Mouse (Mus musculus) midbrain, embryonic 10.5 days (tissue): ENCODE measurements around the gene Polr3c. TPM values are rescaled to one million over a fixed set of nuclear protein-coding genes. Genes with fewer than 3 reads are reported as not detected.

ENCODE experiments used
- DNase-seq: peaks from one replicate; pipeline ENCODE4 v3.0.0-alpha.2; 2017; ENCODE audit warnings: low spot score
- H3K27ac ChIP-seq: fragments of 300-500 bp; sonication (generic); replicated peaks from 2 replicates; pipeline ENCODE4 v1.5.1; 2016; ENCODE audit warnings: mild to moderate bottlenecking
- H3K27me3 ChIP-seq: fragments of 300-500 bp; sonication (generic); 2 replicates; pipeline ENCODE4 v1.6.1; 2016; ENCODE audit warnings: low read depth, mild to moderate bottlenecking; ENCODE audit not compliant: poor library complexity, severe bottlenecking
- H3K36me3 ChIP-seq: fragments of 300-500 bp; sonication (generic); 2 replicates; pipeline ENCODE4 v1.6.1; 2016; ENCODE audit warnings: mild to moderate bottlenecking, moderate library complexity
- H3K4me1 ChIP-seq: fragments of 300-500 bp; sonication (generic); 2 replicates; pipeline ENCODE4 v1.6.1; 2016
- H3K4me3 ChIP-seq: fragments of 300-500 bp; sonication (generic); 2 replicates; pipeline ENCODE4 v1.5.1; 2016; ENCODE audit warnings: mild to moderate bottlenecking, moderate library complexity
- H3K9me3 ChIP-seq: fragments of 300-500 bp; sonication (generic); replicated peaks from 2 replicates; pipeline ENCODE4 v1.6.1; 2016; ENCODE audit warnings: mild to moderate bottlenecking
- WGBS: fragments of 180-500 bp; shearing (Covaris S2); methylation state at CpG from one replicate; pipeline ENCODE4 v1.1.7; 2016; 5-methylcytosine and 5-hydroxymethylcytosine counted together
- polyA plus RNA-seq: library from polyadenylated mRNA; unstranded; fragments of >200 nt; fragmentation: Nextera tagmentation; extraction: Ambion mirVana; gene quantifications from 2 replicates; pipeline ENCODE4 v1.2.1, GENCODE M21; 2016

The Polr3c gene
- polyA plus RNA-seq, 1 experiment from 2014 or later, result 47.0 TPM

DNA sequence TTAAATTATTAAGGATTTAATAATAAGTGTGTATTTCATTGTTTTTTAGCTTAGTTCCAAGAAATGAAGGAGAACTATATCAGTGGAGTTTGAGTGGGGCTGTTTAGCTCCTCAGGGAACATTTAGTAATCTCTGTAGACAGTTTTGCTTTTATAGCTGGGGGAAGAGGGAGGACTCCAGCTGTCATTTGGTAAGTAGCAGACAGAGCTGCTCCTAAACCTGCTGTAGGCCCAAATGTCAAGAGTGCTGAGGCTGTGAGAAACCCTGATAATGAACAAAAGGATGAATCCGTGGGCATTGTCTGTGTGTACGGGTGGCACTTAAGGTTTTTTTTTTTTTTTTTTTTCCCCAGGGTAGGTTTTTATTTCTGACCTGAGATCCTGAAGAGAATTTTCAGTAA lies 7.8 kb upstream of the Polr3c start:
- 83% methylated on average over 2 of the region's 2 CpGs for WGBS
- Histone ChIP-seq H3K4me3 (no peak overlapping the region), H3K4me1 (peaks cover 10% of the 10 kb centered on the region)

GRCm38 (mm10) chr3:96733984-96734383 lies 6.6 kb upstream of the Polr3c start:
- Histone ChIP-seq H3K27ac (no peak overlapping the region), H3K36me3 (no peaks in the 10 kb centered on the region), H3K4me3 (no peak overlapping the region), H3K4me1 (peaks cover 17% of the 10 kb centered on the region), H3K27me3 (no peaks in the 10 kb centered on the region), H3K9me3 (no peaks in the 10 kb centered on the region)
- 95% methylated on average over 1 of the region's 1 CpGs for WGBS
- DNase-seq, result no peak

More for the DNA sequence above, 7.8 kb upstream of the Polr3c start:
- no peak for DNase-seq
- no peaks in the 10 kb centered on the region for H3K9me3 ChIP-seq
- no peak overlapping the region for H3K27ac ChIP-seq
- no peaks in the 10 kb centered on the region for H3K36me3 ChIP-seq
- no peaks in the 10 kb centered on the region for H3K27me3 ChIP-seq

DNA sequence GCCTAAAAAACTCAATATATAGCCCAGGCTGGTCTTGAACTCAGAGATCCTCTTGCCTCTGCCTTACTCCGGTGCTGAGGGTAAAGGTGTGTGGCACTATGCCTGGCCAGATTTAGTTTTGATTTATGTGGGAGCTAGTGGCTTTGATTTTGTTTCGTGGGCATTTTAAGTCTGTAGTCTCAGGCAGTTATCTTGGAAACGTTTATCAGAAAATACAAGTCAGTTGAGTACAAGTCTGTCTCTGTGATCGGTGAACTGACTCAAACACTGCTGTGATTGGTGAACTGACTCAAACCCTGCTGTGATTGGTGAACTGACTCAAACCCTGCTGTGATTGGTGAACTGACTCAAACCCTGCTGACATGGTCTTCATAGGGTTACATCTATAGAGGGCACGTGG lies 3.4 kb upstream of the Polr3c start:
- Histone ChIP-seq H3K4me3 (no peak overlapping the region), H3K36me3 (no peaks in the 10 kb centered on the region), H3K27ac (no peak overlapping the region), H3K27me3 (no peaks in the 10 kb centered on the region), H3K4me1 (peaks cover 37% of the 10 kb centered on the region), H3K9me3 (no peaks in the 10 kb centered on the region)
- WGBS, result 75% methylated on average over 5 of the region's 5 CpGs
- no peak for DNase-seq

GRCm38 (mm10) chr3:96729403-96729784 lies 2.0 kb upstream of the Polr3c start:
- Histone ChIP-seq H3K4me1 (peaks cover 37% of the 10 kb centered on the region), H3K27ac (no peak overlapping the region), H3K4me3 (no peak overlapping the region), H3K36me3 (peaks cover 6% of the 10 kb centered on the region; the same call in 1 of the 2 replicates), H3K9me3 (no peaks in the 10 kb centered on the region), H3K27me3 (no peaks in the 10 kb centered on the region)
- DNase-seq, result no peak
- WGBS, result 73% methylated on average over 3 of the region's 3 CpGs

DNA sequence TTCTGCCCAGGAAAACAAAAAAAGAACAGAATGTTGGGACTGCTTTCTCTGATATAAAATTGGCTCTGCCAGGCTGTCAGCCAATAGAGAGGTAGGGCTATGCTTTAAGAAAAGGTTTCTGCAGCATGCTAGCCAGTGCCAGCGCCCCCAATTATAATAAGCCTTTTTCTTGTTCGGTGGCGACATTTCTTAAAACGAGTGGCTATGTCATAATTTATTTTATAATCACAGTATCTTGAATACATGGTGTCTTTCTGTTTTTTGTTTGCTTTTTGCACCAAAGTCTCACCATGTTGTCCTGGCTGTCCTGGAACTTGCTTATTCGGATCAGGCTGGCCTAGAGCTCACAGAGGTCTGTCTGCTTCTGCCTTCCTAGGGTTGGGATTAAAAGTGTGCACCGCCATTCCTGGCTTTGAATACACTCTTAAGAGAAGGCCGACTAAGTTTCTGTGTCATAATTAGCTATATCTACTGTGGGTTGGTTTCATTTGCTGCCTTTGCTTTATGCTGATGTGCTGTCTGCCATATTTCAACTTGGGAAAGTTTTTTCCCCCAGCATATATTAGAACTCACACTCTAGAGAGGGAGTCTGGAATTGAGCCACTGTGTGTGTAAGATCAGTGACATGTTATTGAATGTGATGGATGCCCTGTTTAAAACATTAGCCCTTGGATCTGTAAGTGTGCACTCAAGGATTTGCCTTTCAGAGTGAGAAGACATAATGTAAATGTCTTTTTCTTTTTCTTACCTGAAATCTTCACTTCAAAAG lies 1.4 kb upstream of the Polr3c start:
- 51% methylated on average over 7 of the region's 7 CpGs for WGBS
- DNase-seq, result no peak
- no peaks in the 10 kb centered on the region for H3K9me3 ChIP-seq
- H3K4me1 ChIP-seq, result peaks cover 37% of the 10 kb centered on the region
- 0 out of 2 replicates have a peak overlapping the region, but pooled peaks have one; percentile 91 for H3K27ac ChIP-seq
- H3K4me3 ChIP-seq, result peak overlapping the region; percentile 92
- H3K36me3 ChIP-seq, result peaks cover 10% of the 10 kb centered on the region
- H3K27me3 ChIP-seq, result no peaks in the 10 kb centered on the region

- WGBS, result under 1% methylated on average over 42 of the region's 42 CpGs
- Histone ChIP-seq H3K9me3 (no peaks in the 10 kb centered on the region), H3K27me3 (no peaks in the 10 kb centered on the region), H3K36me3 (peaks cover 18% of the 10 kb centered on the region), H3K27ac (peak overlapping the region; percentile 91), H3K4me3 (peak overlapping the region; percentile 92), H3K4me1 (peaks cover 37% of the 10 kb centered on the region)
- DNase-seq, result no peak
Observed at GRCm38 (mm10) chr3:96727828-96728633, 603 bp upstream of the Polr3c start.

DNA sequence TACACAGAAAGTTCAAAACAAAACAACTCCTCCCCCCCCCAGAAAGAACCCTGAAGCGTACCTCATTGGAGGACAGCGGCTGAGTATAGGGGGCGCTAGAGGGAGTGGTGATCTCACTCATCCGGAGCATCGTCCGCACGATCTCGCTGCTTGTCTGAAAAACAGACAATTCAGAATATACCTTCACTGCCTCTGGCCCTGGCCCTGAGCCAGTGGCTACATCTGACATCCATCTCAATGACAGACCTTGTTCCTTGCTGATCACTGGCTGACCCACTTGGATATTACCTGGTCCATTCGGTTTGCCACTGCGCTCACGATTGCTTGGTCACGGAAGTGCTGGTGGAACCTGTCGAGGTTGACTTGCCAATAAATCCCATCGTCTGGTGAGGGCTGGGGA lies 8.3 kb downstream of the Polr3c start:
- DNase-seq, result peak; percentile 38
- Histone ChIP-seq H3K27ac (no peak overlapping the region), H3K4me3 (no peak overlapping the region), H3K4me1 (no peaks in the 10 kb centered on the region; the same call in 1 of the 2 replicates), H3K27me3 (no peaks in the 10 kb centered on the region), H3K36me3 (peaks cover 92% of the 10 kb centered on the region), H3K9me3 (no peaks in the 10 kb centered on the region)
- 30% methylated on average over 14 of the region's 14 CpGs for WGBS

DNA sequence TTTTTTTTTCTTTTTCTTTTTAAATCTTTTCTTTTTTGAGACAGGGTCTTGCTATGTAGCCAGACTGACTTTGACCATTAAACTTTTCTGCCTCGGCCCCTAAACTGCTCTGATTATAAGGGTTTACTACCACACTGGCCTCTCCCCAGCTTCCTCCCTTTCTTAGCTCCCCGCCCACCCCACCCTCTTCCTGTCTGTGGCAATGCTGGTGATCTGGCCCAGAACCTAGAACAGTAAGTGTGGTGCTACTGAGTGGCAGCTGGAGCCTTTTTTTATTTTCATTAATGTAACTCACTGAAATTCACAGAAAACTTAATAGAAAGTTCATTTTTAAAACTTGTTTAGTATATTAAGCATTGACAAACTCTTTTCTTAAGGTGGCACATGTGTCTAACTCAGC lies 11.6 kb downstream of the Polr3c start:
- 89% methylated on average over 2 of the region's 2 CpGs for WGBS
- Histone ChIP-seq H3K27ac (no peak overlapping the region), H3K27me3 (no peaks in the 10 kb centered on the region), H3K36me3 (peaks cover 92% of the 10 kb centered on the region), H3K4me3 (no peak overlapping the region), H3K4me1 (no peaks in the 10 kb centered on the region; the same call in 1 of the 2 replicates), H3K9me3 (no peaks in the 10 kb centered on the region)
- DNase-seq, result no peak

DNA sequence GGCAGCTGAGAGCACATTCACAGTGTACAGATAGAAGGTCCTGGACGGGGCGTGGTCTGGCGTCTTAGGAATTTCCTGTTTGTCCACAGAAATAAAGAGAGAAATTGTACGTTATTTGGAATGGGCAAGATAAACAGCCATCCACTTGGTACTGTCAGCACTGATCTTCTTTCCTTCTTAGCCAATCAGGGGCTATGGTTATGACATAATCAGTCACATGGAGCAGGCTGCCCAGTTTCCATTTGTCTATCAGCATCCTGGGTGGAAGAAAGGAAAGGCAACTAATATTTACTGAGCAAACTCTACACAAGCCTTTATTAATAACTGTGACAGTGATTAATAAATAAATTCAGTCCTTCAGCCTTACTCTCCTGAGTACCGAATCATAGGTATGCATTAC lies 13.1 kb downstream of the Polr3c start:
- 94% methylated on average over 5 of the region's 5 CpGs for WGBS
- Histone ChIP-seq H3K27ac (no peak overlapping the region), H3K9me3 (no peaks in the 10 kb centered on the region), H3K4me3 (no peak overlapping the region), H3K36me3 (peaks cover 92% of the 10 kb centered on the region), H3K27me3 (no peaks in the 10 kb centered on the region), H3K4me1 (no peaks in the 10 kb centered on the region; the same call in 1 of the 2 replicates)
- no peak for DNase-seq

DNA sequence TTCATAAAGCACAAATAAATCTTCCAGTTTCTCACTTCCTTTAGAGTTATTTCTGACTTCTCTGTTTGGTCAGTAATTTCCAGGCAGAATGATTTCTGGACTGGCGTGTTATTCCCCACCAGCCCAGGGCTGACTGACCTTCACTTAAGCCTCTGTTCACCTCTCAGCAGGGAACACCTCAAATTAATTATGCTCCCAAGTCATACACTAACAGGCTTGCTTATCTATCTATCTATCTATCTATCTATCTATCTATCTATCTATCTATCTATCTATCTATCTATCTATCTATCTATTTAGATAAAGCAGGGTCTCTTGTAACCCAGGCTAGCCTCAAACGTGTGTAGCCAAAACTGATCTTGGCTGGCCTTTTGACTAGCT lies 18.8 kb downstream of the Polr3c start:
- H3K4me3 ChIP-seq, result peak overlapping the region; percentile 63; the same call in 1 of the 2 replicates
- H3K27me3 ChIP-seq, result peaks cover 19% of the 10 kb centered on the region
- peaks cover 66% of the 10 kb centered on the region for H3K36me3 ChIP-seq
- H3K27ac ChIP-seq, result 0 out of 2 replicates have a peak overlapping the region, but pooled peaks have one; percentile 68
- peaks cover 12% of the 10 kb centered on the region for H3K4me1 ChIP-seq
- no peaks in the 10 kb centered on the region for H3K9me3 ChIP-seq
- DNase-seq, result no peak
- 51% methylated on average over 2 of the region's 2 CpGs for WGBS

DNA sequence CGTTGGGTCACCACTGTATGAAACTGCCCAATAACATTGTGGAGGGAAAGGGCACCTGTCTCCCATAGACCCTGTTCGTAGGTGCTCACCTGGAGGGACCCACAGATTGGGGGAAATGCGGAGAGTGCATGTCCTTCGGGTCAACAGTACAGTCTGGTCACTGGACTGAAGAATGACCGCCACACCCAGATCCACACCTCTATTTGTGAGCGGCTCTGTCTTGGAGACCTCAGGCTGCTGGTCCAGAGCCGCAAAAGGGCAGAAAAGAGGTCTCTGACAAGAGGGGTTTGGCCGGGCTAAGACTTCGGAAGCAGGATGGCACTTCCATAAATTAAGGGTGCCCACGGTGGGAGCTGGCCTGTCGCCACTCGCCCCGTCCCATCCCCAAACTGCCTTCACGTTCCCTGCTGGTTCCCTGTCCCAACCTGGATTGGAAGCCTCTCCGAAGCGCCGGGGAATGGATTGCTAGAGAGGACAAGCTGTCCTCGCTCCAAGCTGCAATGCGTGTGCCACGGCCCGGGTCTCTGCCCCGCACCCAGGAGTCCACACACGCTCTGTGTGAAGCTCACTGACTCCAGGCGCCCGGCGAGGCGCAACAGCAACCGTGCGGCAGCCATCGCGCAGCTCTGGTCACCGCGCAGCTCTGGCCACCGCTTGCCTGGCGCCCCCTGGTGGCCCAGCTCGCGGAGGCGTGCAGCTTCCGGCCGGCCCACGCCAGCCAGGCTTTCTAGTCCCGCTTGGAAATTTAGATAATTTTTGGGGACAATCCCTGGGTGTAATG lies 19.3 kb downstream of the Polr3c start, which contains the start of gene Nudt17:
TSS of gene Nudt17 (minus strand) at position 660 of the 781 bp plus-strand sequence.
- peak within 1 kb of the TSS; percentile 63 for H3K4me3 ChIP-seq
- H3K27me3 ChIP-seq, result peaks cover 19% of the 10 kb centered on the region
- DNase-seq, result peak; percentile 80
- peaks cover 12% of the 10 kb centered on the region for H3K4me1 ChIP-seq
- H3K9me3 ChIP-seq, result no peaks in the 10 kb centered on the region
- peaks cover 66% of the 10 kb centered on the region for H3K36me3 ChIP-seq
- 5% methylated on average over 42 of the region's 42 CpGs for WGBS
- peak within 1 kb of the TSS; percentile 68 for H3K27ac ChIP-seq

GRCm38 (mm10) chr3:96706984-96707383 lies 20.4 kb downstream of the Polr3c start:
- no peak overlapping the region for H3K4me3 ChIP-seq
- H3K36me3 ChIP-seq, result peaks cover 65% of the 10 kb centered on the region
- H3K27ac ChIP-seq, result no peak overlapping the region
- WGBS, result 79% methylated on average over 7 of the region's 7 CpGs
- no peak for DNase-seq
- peaks cover 12% of the 10 kb centered on the region for H3K4me1 ChIP-seq
- peaks cover 19% of the 10 kb centered on the region for H3K27me3 ChIP-seq
- no peaks in the 10 kb centered on the region for H3K9me3 ChIP-seq
